Mouse (Mus musculus) hindbrain, embryonic 10.5 days (tissue): ENCODE measurements around the gene Srsf6. TPM values are rescaled to one million over a fixed set of nuclear protein-coding genes. Genes with fewer than 3 reads are reported as not detected.
"Not testable (repeated sequence)": the region's sequence is repeated elsewhere in the genome, so short reads cannot be mapped to it uniquely, and the experiment has no call there.

Source experiments
- DNase-seq: peaks from one replicate; pipeline ENCODE4 v3.0.0-alpha.2; 2017; ENCODE audit warnings: low spot score
- H3K27ac ChIP-seq: fragments of 300-500 bp; sonication (generic); 2 replicates; pipeline ENCODE4 v1.5.1; 2016; ENCODE audit warnings: mild to moderate bottlenecking, moderate library complexity
- H3K27me3 ChIP-seq: fragments of 300-500 bp; sonication (generic); 2 replicates; pipeline ENCODE4 v1.6.1; 2016; ENCODE audit warnings: mild to moderate bottlenecking; ENCODE audit not compliant: poor library complexity, insufficient read depth, severe bottlenecking
- H3K36me3 ChIP-seq: fragments of 300-500 bp; sonication (generic); 2 replicates; pipeline ENCODE4 v1.6.1; 2016; ENCODE audit warnings: mild to moderate bottlenecking, moderate library complexity
- H3K4me1 ChIP-seq: fragments of 300-500 bp; sonication (generic); replicated peaks from 2 replicates; pipeline ENCODE4 v1.6.1; 2016; ENCODE audit warnings: mild to moderate bottlenecking
- H3K4me3 ChIP-seq: fragments of 300-500 bp; sonication (generic); 2 replicates; pipeline ENCODE4 v1.5.1; 2016; ENCODE audit warnings: mild to moderate bottlenecking, moderate library complexity
- H3K9me3 ChIP-seq: fragments of 300-500 bp; sonication (generic); 2 replicates; pipeline ENCODE4 v1.6.1; 2016; ENCODE audit warnings: mild to moderate bottlenecking, moderate library complexity
- WGBS: fragments of 180-500 bp; shearing (Covaris S2); methylation state at CpG from one replicate; pipeline ENCODE4 v1.1.7; 2016; 5-methylcytosine and 5-hydroxymethylcytosine counted together
- polyA plus RNA-seq: library from polyadenylated mRNA; unstranded; fragments of >200 nt; fragmentation: Nextera tagmentation; extraction: Ambion mirVana; gene quantifications from 2 replicates; pipeline ENCODE4 v1.2.1, GENCODE M21; 2016

Gene Srsf6
- 257 and 263 TPM in 2 replicates for polyA plus RNA-seq

DNA sequence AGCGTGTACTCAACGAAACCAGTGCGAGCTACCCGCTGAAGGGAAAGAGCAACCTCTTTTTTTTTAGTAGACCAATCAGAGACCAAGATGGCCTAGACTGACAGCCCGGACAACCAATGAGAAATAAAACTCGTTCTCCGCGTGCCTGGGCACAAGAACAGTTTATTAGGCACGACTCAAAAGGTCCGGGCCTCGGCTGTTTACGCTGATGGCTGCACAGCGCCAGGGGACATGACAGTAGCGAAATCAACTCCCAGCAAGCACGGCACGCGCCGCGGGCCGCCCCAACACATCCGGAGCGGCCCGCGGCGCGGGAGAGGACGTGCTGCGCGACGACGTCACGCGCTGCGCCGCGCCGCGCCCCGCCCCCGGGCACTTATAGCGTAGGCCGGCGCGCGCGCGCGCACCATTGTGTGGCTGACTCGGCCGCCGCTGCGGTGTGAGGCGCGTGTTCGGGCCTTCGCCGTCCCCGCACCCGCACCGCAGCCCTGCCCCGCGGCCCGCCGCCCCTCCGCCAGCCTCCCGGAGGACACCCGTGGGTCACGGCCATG is at the start of gene Srsf6:
Gene Srsf6, plus strand, starts transcription at position 406 of the 551 bp plus-strand sequence.
- Histone ChIP-seq H3K9me3 (no peaks in the 10 kb centered on the region), H3K36me3 (peaks cover 43% of the 10 kb centered on the region), H3K4me1 (peaks cover 20% of the 10 kb centered on the region), H3K27me3 (peaks cover 12% of the 10 kb centered on the region), H3K4me3 (peak within 1 kb of the TSS; percentile 100), H3K27ac (peak within 1 kb of the TSS; percentile 100)
- under 1% methylated on average over 68 of the region's 68 CpGs for WGBS
- DNase-seq = peak; percentile 87

DNA sequence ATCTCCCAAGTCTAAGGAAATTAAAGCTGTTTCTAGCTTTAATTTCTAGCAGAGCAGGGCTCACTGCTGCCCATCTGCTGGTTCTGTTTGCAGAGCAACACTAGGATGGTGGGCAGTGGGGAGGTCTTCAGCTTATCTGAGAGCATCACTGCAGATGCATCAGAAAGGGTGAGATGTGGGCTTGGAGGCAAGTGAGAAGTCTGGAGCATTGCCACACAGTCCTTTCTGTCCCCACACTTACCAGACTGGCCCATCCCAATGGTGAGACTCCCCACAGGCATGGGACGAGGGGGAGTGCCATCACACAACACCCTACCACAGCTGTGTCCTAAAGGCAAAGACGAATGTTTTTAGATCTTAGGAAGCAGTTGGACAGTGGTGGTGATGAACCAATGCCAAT is 47.2 kb upstream of the Srsf6 start:
- no peak for DNase-seq
- no peaks in the 10 kb centered on the region for H3K9me3 ChIP-seq
- H3K27me3 ChIP-seq = no peaks in the 10 kb centered on the region
- 78% methylated on average over 2 of the region's 2 CpGs for WGBS
- H3K27ac ChIP-seq = no peak overlapping the region
- H3K36me3 ChIP-seq = no peaks in the 10 kb centered on the region
- H3K4me3 ChIP-seq = no peak overlapping the region
- peaks cover 1% of the 10 kb centered on the region; the same call in 1 of the 2 replicates for H3K4me1 ChIP-seq

DNA sequence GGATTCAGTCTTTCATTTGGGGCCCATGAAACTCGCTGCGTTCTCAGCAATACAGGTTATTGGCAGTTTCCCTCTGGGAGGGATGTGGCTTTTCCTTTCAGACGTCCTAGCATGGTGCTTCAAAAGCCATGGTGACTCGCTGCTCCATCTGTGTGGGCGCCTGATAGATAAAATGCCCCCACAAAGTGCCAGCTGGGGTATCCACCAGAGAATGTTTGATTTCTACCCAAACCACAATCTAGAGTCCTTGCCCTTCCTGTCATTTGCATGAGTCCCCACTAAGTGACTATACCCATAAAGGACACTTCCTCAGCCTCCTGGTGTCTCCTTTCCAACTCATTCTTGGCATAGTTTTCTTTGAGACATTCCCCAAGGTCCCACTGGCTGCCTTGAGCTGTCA is 44.2 kb upstream of the Srsf6 start:
- no peaks in the 10 kb centered on the region for H3K9me3 ChIP-seq
- no peak overlapping the region for H3K27ac ChIP-seq
- WGBS = 77% methylated on average over 5 of the region's 5 CpGs
- no peaks in the 10 kb centered on the region for H3K36me3 ChIP-seq
- H3K27me3 ChIP-seq = no peaks in the 10 kb centered on the region
- no peak for DNase-seq
- H3K4me3 ChIP-seq = no peak overlapping the region
- peaks cover 10% of the 10 kb centered on the region for H3K4me1 ChIP-seq

DNA sequence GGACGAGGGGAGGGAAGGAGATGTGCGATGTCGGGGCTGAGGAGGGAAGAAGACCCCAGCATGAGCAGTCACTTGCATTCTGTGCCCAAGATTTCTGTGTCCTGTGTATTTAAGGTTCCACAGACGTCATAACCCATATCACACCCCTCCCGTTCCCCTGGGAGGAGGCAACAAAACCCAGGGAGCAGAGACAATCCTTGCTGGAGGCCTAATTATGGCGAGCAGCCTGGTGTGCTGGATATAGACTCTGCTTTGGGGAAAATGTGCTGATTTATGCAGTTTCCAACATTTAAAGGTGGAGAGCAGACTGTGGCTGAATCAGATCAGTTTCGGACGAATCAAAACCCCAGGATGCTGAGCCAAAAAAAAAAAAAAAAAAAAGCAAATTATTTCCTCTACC is 42.7 kb upstream of the Srsf6 start:
- no peak overlapping the region for H3K4me3 ChIP-seq
- WGBS = 89% methylated on average over 8 of the region's 8 CpGs
- H3K36me3 ChIP-seq = no peaks in the 10 kb centered on the region
- peaks cover 10% of the 10 kb centered on the region for H3K4me1 ChIP-seq
- no peak for DNase-seq
- H3K27me3 ChIP-seq = no peaks in the 10 kb centered on the region
- H3K27ac ChIP-seq = no peak overlapping the region
- no peaks in the 10 kb centered on the region for H3K9me3 ChIP-seq

DNA sequence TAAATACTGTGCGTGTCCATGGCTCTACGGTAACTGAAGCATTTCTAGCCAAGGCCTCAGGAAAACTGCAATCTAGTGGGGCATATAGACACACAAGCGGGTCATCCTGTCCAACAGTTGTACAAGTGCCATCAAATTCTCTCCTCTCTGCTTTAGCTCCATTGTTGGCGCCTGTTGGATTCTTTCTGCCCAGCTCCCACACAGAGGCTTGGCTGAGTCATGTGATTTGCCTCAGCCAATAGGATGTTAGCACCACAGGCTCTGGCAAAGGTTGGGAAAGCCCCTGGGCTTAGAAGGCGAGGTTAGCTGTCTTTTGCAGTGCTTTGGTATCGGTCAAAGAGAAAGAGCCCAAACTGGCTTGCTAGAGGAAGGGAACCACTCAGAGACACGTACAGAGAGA is 42.1 kb upstream of the Srsf6 start:
- WGBS = 70% methylated on average over 7 of the region's 7 CpGs

DNA sequence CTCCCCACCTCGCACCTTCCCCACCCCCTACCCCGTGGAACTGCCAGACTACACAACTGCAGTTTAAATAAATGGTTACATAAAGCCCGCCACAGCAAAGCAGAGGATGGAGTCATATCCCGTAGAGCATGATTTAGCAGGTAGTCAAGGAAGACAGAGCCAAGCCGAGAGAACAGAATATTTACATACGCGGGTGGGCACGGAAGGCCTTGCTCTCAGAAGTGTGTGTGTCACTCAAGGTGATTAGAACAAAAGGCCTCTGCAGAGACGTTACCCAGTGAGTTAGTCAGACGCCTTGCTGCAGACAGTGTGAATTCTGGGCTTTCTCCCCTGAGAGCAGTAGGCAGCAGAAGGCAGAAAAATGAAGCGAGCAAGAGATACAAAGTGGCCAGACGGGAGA is 41.6 kb upstream of the Srsf6 start:
- Histone ChIP-seq H3K9me3 (no peaks in the 10 kb centered on the region), H3K4me3 (no peak overlapping the region), H3K27me3 (no peaks in the 10 kb centered on the region), H3K36me3 (no peaks in the 10 kb centered on the region), H3K27ac (no peak overlapping the region), H3K4me1 (peaks cover 10% of the 10 kb centered on the region)
- DNase-seq = no peak
- 77% methylated on average over 12 of the region's 12 CpGs for WGBS

More for the DNA sequence above, 42.1 kb upstream of the Srsf6 start:
- Histone ChIP-seq H3K9me3 (no peaks in the 10 kb centered on the region), H3K36me3 (no peaks in the 10 kb centered on the region), H3K4me1 (peaks cover 10% of the 10 kb centered on the region), H3K27ac (no peak overlapping the region), H3K4me3 (no peak overlapping the region), H3K27me3 (no peaks in the 10 kb centered on the region)
- DNase-seq = no peak

DNA sequence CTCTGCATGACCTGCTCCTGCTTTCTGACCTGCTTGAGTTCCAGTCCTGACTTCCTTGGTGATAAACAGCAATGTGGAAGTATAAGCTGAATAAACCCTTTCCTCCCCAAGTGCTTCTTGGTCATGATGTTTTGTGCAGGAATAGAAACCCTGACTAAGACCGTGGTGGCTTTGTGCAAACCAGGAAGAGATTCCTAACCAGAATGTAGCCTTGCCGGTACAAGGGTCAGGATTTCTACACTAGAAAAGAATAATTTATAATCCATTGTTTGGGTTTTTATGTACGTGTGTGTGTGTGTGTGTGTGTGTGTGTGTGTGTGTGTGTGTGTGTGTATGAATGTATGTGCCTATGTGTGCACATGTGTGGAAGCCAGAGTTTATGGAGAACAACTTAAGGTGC is 38.3 kb upstream of the Srsf6 start:
- not testable (repeated sequence) for H3K9me3 ChIP-seq, DNase-seq, H3K4me3 ChIP-seq, H3K36me3 ChIP-seq, H3K27ac ChIP-seq, H3K27me3 ChIP-seq
- peaks cover 10% of the 10 kb centered on the region for H3K4me1 ChIP-seq
- 93% methylated on average over 3 of the region's 3 CpGs for WGBS

DNA sequence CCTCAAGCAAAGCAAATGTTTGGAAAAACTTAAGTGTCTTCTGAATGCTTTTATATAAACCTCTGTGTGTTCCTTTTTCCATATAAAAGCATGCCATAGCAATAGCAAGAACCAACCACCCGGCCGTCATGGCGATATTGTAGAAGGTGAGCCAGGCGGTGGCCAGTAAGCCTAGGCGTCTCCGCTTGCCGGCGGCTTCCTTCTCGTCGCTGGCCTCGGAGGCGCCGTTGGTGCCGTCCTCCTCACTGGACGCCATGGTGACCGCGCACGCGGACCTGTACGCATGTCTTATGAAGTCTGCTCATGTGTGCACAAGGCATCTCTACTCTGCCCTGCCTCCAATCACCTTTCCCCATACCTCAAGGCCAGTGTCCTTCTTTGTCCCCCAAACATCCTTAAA is 32.1 kb upstream of the Srsf6 start:
- WGBS = 90% methylated on average over 20 of the region's 20 CpGs
- not testable (repeated sequence) for H3K9me3 ChIP-seq, H3K27ac ChIP-seq, H3K36me3 ChIP-seq, H3K4me3 ChIP-seq, DNase-seq, H3K27me3 ChIP-seq
- peaks cover 17% of the 10 kb centered on the region for H3K4me1 ChIP-seq

DNA sequence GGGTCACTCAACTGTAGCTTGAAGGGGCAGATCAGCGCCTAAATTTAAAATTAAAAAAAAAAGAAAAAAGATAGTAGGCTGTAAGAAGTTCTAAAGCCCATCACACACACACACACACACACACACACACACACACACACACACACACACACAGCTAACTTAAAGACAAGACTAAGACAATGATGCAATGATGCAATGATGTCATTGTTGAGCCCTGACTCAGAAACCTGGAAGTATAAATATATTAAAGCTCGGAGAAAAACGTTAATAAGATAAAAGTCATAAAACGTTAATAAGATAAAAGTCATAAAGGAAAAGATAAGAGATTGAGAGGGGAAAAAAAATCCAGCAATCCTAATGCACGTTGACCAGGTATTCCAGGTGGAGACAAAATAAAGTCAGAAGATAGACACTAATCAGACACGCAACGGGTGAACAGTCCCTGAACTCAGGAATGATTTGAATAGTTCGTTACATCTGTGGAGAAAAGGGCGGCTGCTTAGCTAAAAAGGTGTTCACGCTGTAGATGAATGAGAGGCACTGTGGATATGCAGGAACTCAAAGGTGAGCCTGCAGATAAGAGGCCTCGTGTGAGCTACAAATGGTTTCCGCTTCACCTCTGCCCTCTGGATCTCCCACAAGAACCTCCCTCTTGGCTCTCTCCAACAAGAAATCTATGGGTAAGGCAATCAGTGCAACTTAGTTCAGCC is 31.3 kb upstream of the Srsf6 start:
- Histone ChIP-seq H3K4me3 (no peak overlapping the region), H3K4me1 (peaks cover 17% of the 10 kb centered on the region), H3K27me3 (no peaks in the 10 kb centered on the region), H3K27ac (peak overlapping the region; percentile 64; the same call in 1 of the 2 replicates), H3K9me3 (no peaks in the 10 kb centered on the region), H3K36me3 (no peaks in the 10 kb centered on the region)
- no peak for DNase-seq
- WGBS = 75% methylated on average over 12 of the region's 12 CpGs

DNA sequence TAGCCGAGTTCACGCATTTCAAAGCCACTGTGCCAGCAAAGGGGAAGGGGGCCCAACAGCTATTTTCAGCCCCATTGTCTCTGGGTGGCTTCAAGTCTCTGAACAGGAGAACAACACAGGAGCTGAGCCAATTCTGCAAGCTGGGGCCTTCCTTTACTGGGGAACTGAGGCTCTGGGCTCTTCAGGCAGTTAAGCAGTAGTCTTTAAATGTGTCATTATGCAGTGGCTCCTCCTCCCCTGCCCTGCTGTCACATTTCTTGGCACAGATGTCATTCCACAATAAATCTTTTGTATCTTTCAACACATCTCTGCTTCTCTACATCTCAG is 30.8 kb upstream of the Srsf6 start:
- Histone ChIP-seq H3K9me3 (no peaks in the 10 kb centered on the region), H3K4me1 (peaks cover 17% of the 10 kb centered on the region), H3K36me3 (no peaks in the 10 kb centered on the region), H3K27me3 (no peaks in the 10 kb centered on the region), H3K4me3 (no peak overlapping the region), H3K27ac (peak overlapping the region; percentile 64; the same call in 1 of the 2 replicates)
- DNase-seq = peak; percentile 13
- 22% methylated on average over 2 of the region's 2 CpGs for WGBS

DNA sequence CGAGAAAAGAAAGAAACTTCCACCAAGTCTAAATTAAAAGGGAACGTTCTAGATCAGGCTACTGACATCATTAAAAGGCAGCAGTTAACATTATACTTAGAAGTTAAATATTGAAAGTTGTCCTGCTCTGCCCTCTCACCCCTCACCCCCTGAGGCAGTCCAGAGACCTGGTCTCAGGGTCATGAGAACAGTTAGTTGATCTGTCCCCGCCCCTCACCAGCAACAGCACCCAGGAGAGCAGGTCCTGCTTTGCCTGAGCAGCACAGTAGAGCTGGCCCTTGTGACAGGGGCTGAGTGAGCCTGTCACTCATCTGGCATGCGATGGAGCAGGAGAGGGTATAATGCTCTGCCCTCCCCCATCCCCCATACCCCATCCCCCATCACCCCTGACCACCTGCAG is 25.4 kb upstream of the Srsf6 start:
- no peaks in the 10 kb centered on the region for H3K27me3 ChIP-seq
- DNase-seq = no peak
- no peak overlapping the region for H3K27ac ChIP-seq
- H3K4me1 ChIP-seq = peaks cover 20% of the 10 kb centered on the region
- no peaks in the 10 kb centered on the region for H3K9me3 ChIP-seq
- H3K4me3 ChIP-seq = no peak overlapping the region
- H3K36me3 ChIP-seq = no peaks in the 10 kb centered on the region
- 77% methylated on average over 4 of the region's 4 CpGs for WGBS

DNA sequence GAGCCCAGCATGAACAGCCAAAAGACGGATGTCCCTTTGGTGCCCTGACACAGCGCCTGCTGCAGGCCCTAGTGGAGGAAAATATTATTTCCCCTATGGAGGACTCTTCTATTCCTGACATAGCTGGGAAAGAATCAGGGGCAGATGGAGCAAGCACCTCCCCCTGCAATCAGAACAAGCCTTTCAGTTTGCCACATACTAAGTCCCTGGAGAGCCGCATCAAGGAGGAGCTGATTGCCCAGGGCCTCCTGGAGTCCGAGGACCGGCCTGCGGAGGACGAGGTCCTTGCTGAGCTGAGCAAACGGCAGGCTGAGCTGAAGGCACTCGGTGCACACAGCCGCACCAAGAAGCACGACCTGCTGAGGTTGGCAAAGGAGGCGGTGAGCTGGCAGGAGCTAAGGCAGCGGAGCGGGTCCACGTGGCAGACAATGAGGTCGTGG is 23.3 kb upstream of the Srsf6 start:
- peaks cover 20% of the 10 kb centered on the region; the same call in 1 of the 2 replicates for H3K4me1 ChIP-seq
- H3K36me3 ChIP-seq = no peaks in the 10 kb centered on the region
- H3K27ac ChIP-seq = 0 out of 2 replicates have a peak overlapping the region, but pooled peaks have one; percentile 35
- no peak overlapping the region for H3K4me3 ChIP-seq
- no peaks in the 10 kb centered on the region for H3K9me3 ChIP-seq
- 44% methylated on average over 16 of the region's 16 CpGs for WGBS
- no peaks in the 10 kb centered on the region for H3K27me3 ChIP-seq
- DNase-seq = peak; percentile 23

DNA sequence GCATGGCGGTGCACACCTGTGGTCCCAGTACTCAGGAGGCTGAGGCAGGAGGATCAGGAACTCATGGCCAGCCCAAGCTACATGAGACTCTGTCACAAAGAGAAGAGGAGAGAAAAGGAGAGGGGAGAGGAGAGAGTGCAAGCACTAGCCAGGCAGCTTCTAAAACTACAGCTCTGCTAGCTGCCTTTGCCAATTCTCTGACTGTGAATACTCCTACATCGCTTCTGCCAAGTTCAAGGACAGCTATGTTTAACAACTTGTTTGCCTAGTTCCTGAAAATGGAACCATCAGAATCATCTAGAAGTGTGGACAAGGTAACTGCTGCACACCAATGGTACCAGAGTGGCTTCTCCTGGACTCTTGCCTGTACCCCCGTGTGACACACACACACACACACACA is 17.3 kb upstream of the Srsf6 start:
- Histone ChIP-seq H3K4me3 (no peak overlapping the region), H3K27ac (no peak overlapping the region), H3K36me3 (no peaks in the 10 kb centered on the region), H3K27me3 (no peaks in the 10 kb centered on the region), H3K9me3 (no peaks in the 10 kb centered on the region), H3K4me1 (peaks cover 5% of the 10 kb centered on the region; the same call in 1 of the 2 replicates)
- DNase-seq = no peak
- whole genome bisulfite sequencing = 81% methylated on average over 3 of the region's 3 CpGs
